Mouse (Mus musculus): ENCODE measurements around the gene Tk2.

DNA sequence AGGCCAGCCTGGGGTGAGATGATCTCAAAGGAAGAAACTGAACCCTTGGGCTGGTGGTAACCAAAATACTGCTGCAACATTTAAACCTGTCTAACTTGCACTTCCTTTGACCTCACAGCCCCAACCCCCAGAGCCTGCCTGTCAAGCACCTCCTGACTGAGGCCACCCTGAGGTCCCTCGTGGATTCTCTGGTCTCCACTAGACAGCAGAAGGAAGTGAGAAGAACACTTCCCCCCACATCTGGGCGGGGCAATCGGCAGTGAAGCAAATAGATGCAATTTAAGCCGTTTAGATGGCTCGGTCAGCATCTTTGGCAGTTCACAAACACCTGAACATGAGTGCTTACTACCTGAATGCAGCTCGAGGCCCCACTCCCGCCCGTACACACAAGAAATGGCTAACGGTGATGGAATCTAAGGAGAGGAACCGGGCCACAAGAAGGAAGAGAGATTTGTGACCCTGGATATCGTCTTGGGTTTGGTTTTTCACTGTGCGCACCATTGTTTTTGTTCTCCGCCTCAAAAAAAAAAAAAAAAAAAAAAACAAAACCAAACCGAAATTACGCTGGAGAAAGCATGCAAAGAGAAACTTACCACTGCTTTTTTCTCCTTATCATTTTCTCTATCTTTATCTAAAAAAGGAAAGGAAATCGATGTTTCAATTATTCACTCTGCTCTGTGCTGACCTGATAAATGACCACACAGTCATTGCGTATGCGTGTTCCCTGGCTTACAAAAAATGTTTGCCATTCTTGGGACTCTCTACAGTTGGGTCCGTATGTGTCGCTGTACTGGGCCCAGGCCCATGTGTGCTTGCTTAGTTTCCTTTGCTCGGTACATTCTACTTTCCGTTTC is 1.1 kb downstream of the Tk2 start:
- TF ChIP-seq MAFK (IDR thresholded peaks at IDR 0.05; ENCODE audit: insufficient read depth, low read depth, low read length) (no peak), CHD2 (IDR thresholded peaks at IDR 0.05; ENCODE audit: low read depth, low read length) (no peak), HCFC1 (IDR thresholded peaks at IDR 0.05; ENCODE audit: borderline replicate concordance, insufficient read depth, low read length) (no peak), ZNF384 (IDR thresholded peaks at IDR 0.05; ENCODE audit: low read depth, low read length) (no peak), ZC3H11A (IDR thresholded peaks at IDR 0.05; ENCODE audit: borderline replicate concordance, low read depth, low read length) (no peak)

Data from ES-E14 (cell line).